Mouse (Mus musculus) limb, embryonic 10.5 days (tissue): ENCODE results near the gene Phf8. TPM values are rescaled to one million over a fixed set of nuclear protein-coding genes. Genes with fewer than 3 reads are reported as not detected.
"Not testable (repeated sequence)": the region's sequence is repeated elsewhere in the genome, so short reads cannot be mapped to it uniquely, and the experiment has no call there.

Experiments
- DNase-seq: peaks from one replicate; pipeline ENCODE4 v3.0.0-alpha.2; 2017; ENCODE audit warnings: low spot score
- H3K27ac ChIP-seq: fragments of 300-500 bp; sonication (generic); 2 replicates; pipeline ENCODE4 v1.5.1; 2016; ENCODE audit warnings: mild to moderate bottlenecking
- H3K27me3 ChIP-seq: fragments of 300-500 bp; sonication (generic); 2 replicates; pipeline ENCODE4 v1.6.1; 2016; ENCODE audit warnings: low read depth, mild to moderate bottlenecking; ENCODE audit not compliant: poor library complexity, severe bottlenecking
- H3K36me3 ChIP-seq: fragments of 300-500 bp; sonication (generic); 2 replicates; pipeline ENCODE4 v1.6.1; 2016; ENCODE audit warnings: mild to moderate bottlenecking, moderate library complexity
- H3K4me1 ChIP-seq: fragments of 300-500 bp; sonication (generic); 2 replicates; pipeline ENCODE4 v1.6.1; 2016
- H3K4me3 ChIP-seq: fragments of 300-500 bp; sonication (generic); 2 replicates; pipeline ENCODE4 v1.5.1; 2016; ENCODE audit warnings: mild to moderate bottlenecking, moderate library complexity
- H3K9me3 ChIP-seq: fragments of 300-500 bp; sonication (generic); replicated peaks from 2 replicates; pipeline ENCODE4 v1.6.1; 2016; ENCODE audit warnings: mild to moderate bottlenecking
- WGBS: fragments of 180-500 bp; shearing (Covaris S2); methylation state at CpG from one replicate; pipeline ENCODE4 v1.1.7; 2016; 5-methylcytosine and 5-hydroxymethylcytosine counted together
- polyA plus RNA-seq: library from polyadenylated mRNA; unstranded; fragments of >200 nt; fragmentation: Nextera tagmentation; extraction: Ambion mirVana; gene quantifications from 2 replicates; pipeline ENCODE4 v1.2.1, GENCODE M21; 2016

The Phf8 gene
- 14.3 and 18.9 TPM in 2 replicates for polyA plus RNA-seq

DNA sequence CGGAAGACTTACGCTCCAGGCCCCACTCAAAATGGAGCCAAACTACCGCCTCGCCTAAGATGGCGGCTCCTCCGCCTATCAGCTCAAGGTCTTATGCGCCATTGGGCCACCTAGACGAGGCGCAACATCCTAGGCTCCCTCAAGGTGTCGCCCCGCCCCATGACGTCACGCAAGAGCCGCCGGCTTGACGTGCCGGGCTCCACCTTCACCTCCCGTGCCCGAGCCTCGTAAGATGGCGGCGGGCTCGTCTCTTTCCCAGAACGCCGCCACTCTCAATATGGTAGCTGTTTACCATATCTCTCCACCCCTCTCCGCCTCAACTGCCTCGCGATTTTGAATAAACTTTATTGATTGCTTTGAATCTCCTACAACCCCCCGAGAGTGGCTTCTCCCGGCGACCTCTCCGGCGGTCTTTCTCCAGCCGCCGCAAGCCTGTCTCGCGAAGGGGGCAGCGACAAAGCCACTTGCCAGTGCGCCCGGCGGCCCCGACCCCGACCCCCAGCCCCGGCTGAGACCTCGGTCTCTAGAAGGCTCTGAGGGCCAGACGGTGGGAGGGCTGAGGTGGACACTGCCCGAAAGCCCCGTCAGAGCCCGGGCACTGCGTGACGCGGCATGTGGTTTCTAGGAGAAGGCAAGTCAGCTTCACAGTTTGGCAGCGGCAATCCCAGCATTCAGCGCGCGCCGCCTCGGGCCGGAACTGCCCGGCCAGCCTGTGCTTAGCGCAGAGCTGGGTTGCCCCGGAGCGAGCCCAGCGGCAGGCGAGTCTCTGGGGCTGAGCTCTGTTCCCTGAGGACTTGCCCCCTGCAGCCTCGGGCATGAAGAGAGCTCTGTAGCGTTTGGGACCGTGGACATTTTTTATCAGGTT, at the start of gene Phf8:
Phf8 (plus strand) TSS at position 215 of the 865 bp plus-strand sequence.
- peak; percentile 89 for DNase-seq
- Histone ChIP-seq H3K36me3 (0 out of 2 replicates have a peak, but pooled peaks cover 5% of the 10 kb centered on the region), H3K9me3 (no peaks in the 10 kb centered on the region), H3K27ac (peak within 1 kb of the TSS; percentile 95), H3K4me1 (no peaks in the 10 kb centered on the region), H3K4me3 (peak within 1 kb of the TSS; percentile 68), H3K27me3 (peaks cover 51% of the 10 kb centered on the region)
- WGBS: 13% methylated on average over 67 of the region's 68 CpGs

- no peaks in the 10 kb centered on the region for H3K36me3 ChIP-seq
- 78% methylated on average over 3 of the region's 3 CpGs for WGBS
These were observed 32.3 kb upstream of the Phf8 start for GRCm38 (mm10) chrX:151488128-151488527.

DNA sequence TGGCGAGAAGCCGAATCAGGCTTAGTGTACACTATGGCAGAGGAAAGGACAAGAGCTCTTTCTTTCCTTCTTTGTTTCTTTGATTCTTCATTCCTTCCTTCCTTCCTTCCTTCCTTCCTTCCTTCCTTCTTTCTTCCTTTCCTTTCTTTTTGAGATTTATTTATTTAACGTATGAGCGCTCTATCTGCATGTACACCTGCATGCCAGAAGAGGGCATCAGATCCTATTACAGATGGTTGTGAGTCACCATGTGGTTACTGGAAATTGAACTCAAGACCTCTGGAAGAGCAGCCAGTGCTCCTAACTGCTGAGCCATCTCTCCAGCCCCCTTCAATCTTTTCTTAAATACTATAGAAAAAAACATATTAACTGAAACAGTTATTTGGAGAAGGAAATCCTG, 27.2 kb upstream of the Phf8 start:
- DNase-seq, H3K9me3 ChIP-seq, H3K36me3 ChIP-seq, H3K27me3 ChIP-seq, H3K4me3 ChIP-seq, H3K27ac ChIP-seq, H3K4me1 ChIP-seq: not testable (repeated sequence)
- 93% methylated on average over 4 of the region's 4 CpGs for WGBS

More at GRCm38 (mm10) chrX:151488128-151488527, 32.3 kb upstream of the Phf8 start:
- H3K27me3 ChIP-seq: 0 out of 2 replicates have a peak, but pooled peaks cover 5% of the 10 kb centered on the region
- no peak for DNase-seq
- H3K27ac ChIP-seq: no peak overlapping the region
- no peaks in the 10 kb centered on the region for H3K9me3 ChIP-seq
- no peak overlapping the region for H3K4me3 ChIP-seq
- H3K4me1 ChIP-seq: no peaks in the 10 kb centered on the region

DNA sequence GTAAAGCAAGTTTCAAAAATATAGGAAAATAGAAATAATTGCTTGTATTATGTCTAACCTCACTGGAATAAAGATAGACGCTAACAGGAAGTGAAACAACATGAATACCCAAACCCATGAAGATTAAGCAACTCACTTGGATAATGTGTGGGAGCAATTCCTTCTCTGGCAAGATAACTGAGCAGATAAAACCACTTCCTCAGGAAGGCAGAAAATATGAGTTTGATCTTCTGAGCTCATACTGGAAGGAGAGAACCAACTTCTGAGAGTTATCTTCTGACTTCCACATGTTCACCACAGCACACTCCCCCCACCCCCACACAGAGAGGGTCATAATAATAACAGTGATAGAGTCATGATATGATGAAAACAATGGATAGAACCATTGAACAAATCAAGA, 23.9 kb upstream of the Phf8 start:
- Histone ChIP-seq H3K9me3 (no peaks in the 10 kb centered on the region), H3K27me3 (no peaks in the 10 kb centered on the region), H3K27ac (no peak overlapping the region), H3K36me3 (no peaks in the 10 kb centered on the region), H3K4me1 (no peaks in the 10 kb centered on the region), H3K4me3 (no peak overlapping the region)
- 87% methylated on average over 1 of the region's 1 CpGs for WGBS
- no peak for DNase-seq

- H3K9me3 ChIP-seq: no peaks in the 10 kb centered on the region
- H3K4me3 ChIP-seq: no peak overlapping the region
- H3K27ac ChIP-seq: no peak overlapping the region
- DNase-seq: no peak
- no peaks in the 10 kb centered on the region for H3K36me3 ChIP-seq
- H3K27me3 ChIP-seq: peaks cover 16% of the 10 kb centered on the region; the same call in 1 of the 2 replicates
- H3K4me1 ChIP-seq: no peaks in the 10 kb centered on the region
These were observed 11.9 kb upstream of the Phf8 start for GRCm38 (mm10) chrX:151508536-151508935.

DNA sequence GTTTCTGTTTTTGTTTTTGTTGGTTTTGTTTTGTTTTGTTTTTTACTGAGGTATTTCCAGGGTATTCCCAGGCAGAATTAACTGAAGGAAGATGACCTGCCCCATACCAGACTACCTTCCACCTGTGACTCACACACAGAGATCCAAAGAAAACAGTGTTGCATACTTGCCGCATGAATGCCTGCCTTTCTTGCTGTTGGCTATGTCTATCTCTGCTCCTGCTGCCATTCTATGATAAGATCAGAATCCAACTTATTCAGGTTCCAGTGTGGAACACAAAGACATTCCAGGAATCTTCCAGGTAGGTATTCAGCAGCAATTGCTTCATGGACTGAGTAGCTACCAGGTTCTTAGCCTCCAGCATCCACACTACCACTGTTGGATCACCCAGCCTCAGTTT, 10.6 kb upstream of the Phf8 start:
- no peak for DNase-seq
- Histone ChIP-seq H3K4me1 (no peaks in the 10 kb centered on the region), H3K9me3 (no peaks in the 10 kb centered on the region), H3K4me3 (no peak overlapping the region), H3K27ac (no peak overlapping the region), H3K36me3 (no peaks in the 10 kb centered on the region), H3K27me3 (peaks cover 28% of the 10 kb centered on the region; the same call in 1 of the 2 replicates)
- WGBS: 96% methylated on average over 1 of the region's 1 CpGs

- Histone ChIP-seq H3K27me3 (peaks cover 43% of the 10 kb centered on the region; the same call in 1 of the 2 replicates), H3K4me1 (no peaks in the 10 kb centered on the region), H3K36me3 (no peaks in the 10 kb centered on the region), H3K9me3 (no peaks in the 10 kb centered on the region), H3K27ac (no peak overlapping the region), H3K4me3 (no peak overlapping the region)
- no peak for DNase-seq
- 82% methylated on average over 3 of the region's 3 CpGs for WGBS
These were observed 7.4 kb upstream of the Phf8 start for GRCm38 (mm10) chrX:151513066-151513465.

DNA sequence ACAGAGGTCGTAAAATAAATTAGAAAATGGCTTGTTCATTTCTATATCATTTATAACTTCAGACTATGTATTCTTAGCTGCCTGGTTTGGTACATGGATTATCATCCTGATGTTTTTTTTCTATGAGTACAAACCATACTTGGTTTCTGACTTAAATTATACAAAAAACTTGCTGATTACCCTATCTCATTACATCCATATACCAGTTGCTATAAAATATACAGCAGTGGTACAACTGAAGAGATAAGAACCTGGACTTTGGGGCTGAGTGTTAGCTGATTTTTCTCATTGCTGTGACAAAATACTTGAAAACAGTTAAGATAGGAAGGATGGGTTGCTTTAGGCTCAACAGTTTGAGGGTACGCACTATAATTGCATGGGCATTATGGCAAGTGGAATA, 6.8 kb upstream of the Phf8 start:
- Histone ChIP-seq H3K36me3 (no peaks in the 10 kb centered on the region), H3K4me3 (no peak overlapping the region), H3K27me3 (peaks cover 48% of the 10 kb centered on the region; the same call in 1 of the 2 replicates), H3K27ac (no peak overlapping the region), H3K4me1 (no peaks in the 10 kb centered on the region), H3K9me3 (no peaks in the 10 kb centered on the region)
- 92% methylated on average over 2 of the region's 2 CpGs for WGBS
- no peak for DNase-seq

GRCm38 (mm10) chrX:151518181-151518580, 2.3 kb upstream of the Phf8 start:
- H3K4me3 ChIP-seq: no peak overlapping the region
- 80% methylated on average over 1 of the region's 1 CpGs for WGBS
- no peaks in the 10 kb centered on the region for H3K36me3 ChIP-seq
- no peak overlapping the region for H3K27ac ChIP-seq
- no peaks in the 10 kb centered on the region for H3K4me1 ChIP-seq
- H3K9me3 ChIP-seq: no peaks in the 10 kb centered on the region
- peaks cover 74% of the 10 kb centered on the region for H3K27me3 ChIP-seq
- no peak for DNase-seq

GRCm38 (mm10) chrX:151520127-151520457, 380 bp upstream of the Phf8 start:
- Histone ChIP-seq H3K9me3 (no peaks in the 10 kb centered on the region), H3K27ac (peak overlapping the region; percentile 95), H3K27me3 (peaks cover 57% of the 10 kb centered on the region), H3K4me3 (peak overlapping the region; percentile 68), H3K4me1 (no peaks in the 10 kb centered on the region), H3K36me3 (0 out of 2 replicates have a peak, but pooled peaks cover 5% of the 10 kb centered on the region)
- no peak for DNase-seq
- WGBS: 15% methylated on average over 17 of the region's 17 CpGs

- DNase-seq: peak; percentile 32
- peak overlapping the region; percentile 95 for H3K27ac ChIP-seq
- WGBS: 19% methylated on average over 25 of the region's 25 CpGs
These were observed 1.5 kb downstream of the Phf8 start for GRCm38 (mm10) chrX:151521786-151522522.

GRCm38 (mm10) chrX:151553356-151553755, 32.9 kb downstream of the Phf8 start:
- Histone ChIP-seq H3K27ac (no peak overlapping the region), H3K27me3 (peaks cover 31% of the 10 kb centered on the region), H3K4me3 (no peak overlapping the region), H3K4me1 (no peaks in the 10 kb centered on the region), H3K36me3 (peaks cover 18% of the 10 kb centered on the region; the same call in 1 of the 2 replicates), H3K9me3 (no peaks in the 10 kb centered on the region)
- no peak for DNase-seq
- 98% methylated on average over 4 of the region's 4 CpGs for WGBS

More at GRCm38 (mm10) chrX:151521786-151522522, 1.5 kb downstream of the Phf8 start:
- peaks cover 46% of the 10 kb centered on the region for H3K27me3 ChIP-seq
- no peaks in the 10 kb centered on the region for H3K9me3 ChIP-seq
- H3K4me1 ChIP-seq: no peaks in the 10 kb centered on the region
- peak overlapping the region; percentile 68 for H3K4me3 ChIP-seq
- peaks cover 6% of the 10 kb centered on the region; the same call in 1 of the 2 replicates for H3K36me3 ChIP-seq

- no peak overlapping the region for H3K27ac ChIP-seq
- no peak overlapping the region for H3K4me3 ChIP-seq
- WGBS: 100% methylated on average over 1 of the region's 1 CpGs
- no peaks in the 10 kb centered on the region for H3K9me3 ChIP-seq
- H3K4me1 ChIP-seq: no peaks in the 10 kb centered on the region
- peaks cover 22% of the 10 kb centered on the region for H3K36me3 ChIP-seq
- DNase-seq: no peak
- peaks cover 3% of the 10 kb centered on the region; the same call in 1 of the 2 replicates for H3K27me3 ChIP-seq
These were observed 54.7 kb downstream of the Phf8 start for GRCm38 (mm10) chrX:151575166-151575565.
